Mouse (Mus musculus) E14TG2a.4 (cell line): ENCODE data around the gene Gpc6.

Experiments used
- CTCF ChIP-seq: conservative IDR thresholded peaks from 2 replicates; pipeline ENCODE4 v1.5.1; 2014; ENCODE audit warnings: low read length
- NANOG ChIP-seq: IDR thresholded peaks from 2 replicates; pipeline ENCODE4 v1.6.1; 2014; ENCODE audit warnings: borderline replicate concordance, low read length, mixed read lengths
- POU5F1 ChIP-seq: IDR thresholded peaks from 2 replicates; pipeline ENCODE4 v1.6.1; 2014; ENCODE audit warnings: low read length, borderline replicate concordance

- TF ChIP-seq CTCF: no peak
- no peak for TF ChIP-seq POU5F1
- TF ChIP-seq NANOG: no peak
Observed at GRCm38 (mm10) chr14:116943751-116944150, 18.6 kb downstream of the Gpc6 start.
